Mouse (Mus musculus) inflammation-experienced regulatory T-cells (primary cell): Measurements from ENCODE around the gene Chmp1a. TPM values are rescaled to one million over a fixed set of nuclear protein-coding genes. Genes with fewer than 3 reads are reported as not detected.

Experiments used
- polyA plus RNA-seq, 2 experiments: library from polyadenylated mRNA; unstranded; fragments of 100-300 nt; shearing (Covaris generic); gene quantifications; one replicate each; pipeline ENCODE4 v1.2.1; 2017

Gene Chmp1a
- polyA plus RNA-seq, result 100 to 1,000 TPM; 175 to 188 TPM

DNA sequence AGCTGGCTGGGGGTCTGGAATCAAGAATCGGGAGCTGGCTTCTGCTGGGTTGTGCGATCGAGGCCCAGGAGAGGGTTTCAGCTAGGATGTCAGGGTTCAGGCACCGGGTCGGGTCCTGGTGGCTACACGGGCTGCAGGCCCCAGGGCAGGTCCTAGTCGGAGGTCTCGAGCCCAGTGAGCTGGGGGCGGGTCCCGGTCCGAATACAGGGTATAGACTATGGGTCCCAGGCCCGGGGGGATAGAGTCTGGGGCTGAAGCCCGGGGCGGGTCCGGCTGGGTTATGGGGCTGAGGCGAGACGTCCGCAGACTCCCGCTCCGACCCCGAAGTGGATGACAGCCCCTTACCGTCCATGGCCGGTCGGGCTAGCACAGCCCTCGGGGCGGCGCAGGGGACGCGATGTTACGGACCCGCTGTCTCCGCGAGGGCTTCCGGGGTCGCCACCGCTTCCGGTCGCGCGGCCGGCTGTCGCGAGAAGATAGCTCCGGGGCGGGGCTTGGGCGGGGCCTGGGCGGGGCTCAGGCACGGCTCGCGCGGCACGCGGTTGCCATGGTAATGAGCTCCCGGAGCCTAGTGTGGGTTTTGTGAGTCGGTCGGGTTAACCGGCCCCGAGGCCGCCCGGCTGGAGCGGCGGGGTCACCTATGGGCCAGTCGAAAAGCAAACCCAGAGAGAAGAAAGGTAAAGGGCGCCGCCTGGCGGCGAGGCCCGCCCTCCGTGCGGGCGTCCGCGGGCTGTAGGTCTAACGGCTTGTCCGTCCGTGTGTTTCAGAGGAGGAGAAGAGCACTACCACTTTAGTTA is at the start of gene Chmp1a, which contains the start of gene Spata33:
Gene Chmp1a, minus strand, starts transcription at position 443 of the 797 bp plus-strand sequence.
Gene Spata33, plus strand, starts transcription at position 512 of the 797 bp plus-strand sequence.

DNA sequence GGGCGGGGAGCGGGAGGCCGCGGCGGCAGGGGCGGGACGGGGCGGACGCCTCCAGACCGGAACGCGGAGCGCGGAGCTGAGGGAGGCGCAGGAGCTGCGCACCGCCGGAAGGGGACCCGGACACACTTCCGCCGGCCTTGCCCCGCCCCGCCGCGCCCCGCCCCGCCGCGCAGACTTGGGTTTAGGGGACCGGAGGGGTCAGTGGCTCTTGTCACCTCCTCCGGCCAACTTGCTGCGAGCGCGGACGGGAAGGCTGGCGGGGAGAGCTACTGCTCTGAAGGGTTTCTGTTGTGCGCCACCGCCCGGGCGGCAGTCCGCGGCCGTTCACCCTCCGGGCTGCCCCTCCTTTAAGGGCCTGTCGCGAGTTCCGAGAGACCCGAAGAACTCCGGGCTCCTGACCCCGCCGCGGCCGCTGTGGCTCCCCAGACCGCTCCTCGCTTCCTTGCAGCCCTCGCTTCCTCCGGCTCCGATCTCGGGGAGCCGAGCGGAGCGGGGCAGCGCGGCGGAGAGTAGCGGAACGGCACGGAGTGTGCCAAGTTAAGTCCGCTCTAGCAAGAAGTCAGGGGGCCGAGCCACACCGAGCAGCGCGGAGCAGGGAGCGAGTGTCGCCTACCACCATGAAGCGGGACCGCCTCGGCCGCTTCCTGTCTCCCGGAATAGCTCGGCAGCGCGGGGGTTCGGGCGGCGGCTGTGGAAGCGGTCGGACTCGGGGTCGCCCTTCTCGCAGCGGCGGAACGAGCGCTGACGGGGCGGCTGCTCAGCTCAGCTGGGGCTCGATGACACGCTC is 41.7 kb upstream of the Chmp1a start, which contains the start of the genes Zfp276 and Vps9d1:
Gene Zfp276, plus strand, starts transcription at position 97 of the 787 bp plus-strand sequence.
Gene Vps9d1, minus strand, starts transcription at position 250 of the 787 bp plus-strand sequence.

DNA sequence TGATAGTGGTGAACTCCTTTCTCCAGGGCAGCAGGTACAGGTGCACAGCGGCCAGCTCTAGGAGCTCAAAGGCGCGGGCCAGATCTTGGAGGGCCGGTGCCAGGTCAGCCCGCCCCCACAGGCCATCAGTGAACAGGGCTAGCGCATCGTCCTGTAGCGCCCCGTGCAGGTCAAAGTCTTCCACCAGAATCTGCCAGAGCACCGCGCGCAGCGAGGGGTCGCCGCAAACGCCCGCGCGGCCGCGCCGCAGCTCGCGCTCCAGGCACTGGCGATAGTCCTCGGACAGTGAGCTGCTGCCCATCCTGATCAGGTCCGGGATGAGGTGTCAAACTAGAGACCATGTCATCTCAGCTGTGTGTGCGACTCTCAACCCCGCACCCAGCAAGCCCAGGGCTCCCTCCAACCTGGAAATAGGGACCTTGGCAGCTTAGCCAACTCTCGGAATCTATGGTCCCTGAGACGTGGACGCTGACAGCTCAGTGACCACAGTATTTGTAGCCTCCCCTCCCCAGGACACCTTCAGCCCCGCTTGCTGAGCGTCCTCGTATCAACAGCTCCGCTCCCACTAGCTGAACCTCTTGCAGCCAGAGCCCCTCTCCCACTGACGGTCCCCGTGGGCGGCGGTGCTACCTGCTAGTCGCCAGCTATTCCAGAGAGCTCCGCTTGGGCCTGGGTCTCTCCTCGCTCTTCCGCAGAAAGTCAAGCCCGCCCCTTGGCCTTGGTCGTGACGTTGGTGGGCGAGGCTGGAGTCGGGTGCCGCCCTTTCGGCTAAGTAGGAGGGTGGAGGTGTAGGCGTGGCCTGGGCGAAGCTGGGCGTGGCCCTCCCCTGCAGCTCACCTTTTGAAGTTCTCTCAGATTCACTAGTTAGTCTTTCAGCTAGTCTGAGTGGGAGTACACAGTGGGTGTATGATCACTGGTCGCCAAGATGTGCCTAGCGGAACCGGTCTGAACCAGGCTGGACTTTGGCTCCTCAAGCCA is 23.2 kb upstream of the Chmp1a start, which contains the start of gene Spata2l:
Gene Spata2l, minus strand, starts transcription at position 714 of the 978 bp plus-strand sequence.

DNA sequence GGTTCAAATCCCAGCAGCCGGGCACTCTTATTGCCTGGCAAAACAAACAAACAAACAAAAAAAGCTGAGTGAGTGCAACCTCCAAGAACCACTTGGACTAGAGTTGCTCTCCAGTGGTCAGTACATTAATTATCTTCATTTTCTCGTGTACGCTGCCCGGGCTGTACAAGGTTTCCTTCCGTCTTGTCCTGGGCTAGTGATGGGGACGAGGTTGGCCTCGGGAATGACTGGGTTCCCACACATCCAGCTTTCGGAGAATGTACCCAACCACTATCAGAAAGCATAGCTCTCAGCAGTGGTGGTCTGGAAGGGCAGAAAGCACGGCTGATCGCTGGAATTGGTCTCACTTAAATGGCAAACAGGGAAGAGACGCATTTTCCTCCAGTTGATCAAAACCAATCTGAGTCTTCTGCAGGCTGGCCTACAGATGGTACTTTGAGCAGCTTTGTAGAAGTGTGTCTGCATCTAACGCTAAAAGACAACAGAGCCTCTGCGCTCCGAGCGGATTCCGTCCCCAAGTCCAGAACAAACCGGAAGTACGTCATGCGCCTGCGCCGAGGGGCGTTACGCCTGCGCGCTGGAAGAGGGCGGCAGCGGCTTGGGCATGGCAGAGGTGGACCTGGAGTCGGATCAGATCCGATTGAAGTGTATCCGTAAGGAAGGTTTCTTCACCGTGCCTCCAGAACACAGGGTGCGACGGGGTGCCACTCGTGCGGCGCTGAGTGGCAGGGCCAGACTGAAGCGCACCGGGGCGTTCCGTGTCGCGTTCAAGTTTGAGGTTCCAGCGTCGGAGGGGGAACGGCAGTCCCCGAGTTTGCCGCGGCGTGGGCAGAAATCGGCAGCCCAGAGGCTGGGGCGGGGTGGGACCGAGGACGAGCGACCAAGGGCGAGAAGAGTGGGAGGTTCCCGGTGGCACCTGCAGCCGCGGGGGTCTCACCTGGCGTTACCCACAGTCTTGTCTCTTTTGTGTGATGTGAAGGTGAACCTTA is 12.0 kb upstream of the Chmp1a start, which contains the start of gene Cdk10:
Gene Cdk10, plus strand, starts transcription at position 565 of the 989 bp plus-strand sequence.

DNA sequence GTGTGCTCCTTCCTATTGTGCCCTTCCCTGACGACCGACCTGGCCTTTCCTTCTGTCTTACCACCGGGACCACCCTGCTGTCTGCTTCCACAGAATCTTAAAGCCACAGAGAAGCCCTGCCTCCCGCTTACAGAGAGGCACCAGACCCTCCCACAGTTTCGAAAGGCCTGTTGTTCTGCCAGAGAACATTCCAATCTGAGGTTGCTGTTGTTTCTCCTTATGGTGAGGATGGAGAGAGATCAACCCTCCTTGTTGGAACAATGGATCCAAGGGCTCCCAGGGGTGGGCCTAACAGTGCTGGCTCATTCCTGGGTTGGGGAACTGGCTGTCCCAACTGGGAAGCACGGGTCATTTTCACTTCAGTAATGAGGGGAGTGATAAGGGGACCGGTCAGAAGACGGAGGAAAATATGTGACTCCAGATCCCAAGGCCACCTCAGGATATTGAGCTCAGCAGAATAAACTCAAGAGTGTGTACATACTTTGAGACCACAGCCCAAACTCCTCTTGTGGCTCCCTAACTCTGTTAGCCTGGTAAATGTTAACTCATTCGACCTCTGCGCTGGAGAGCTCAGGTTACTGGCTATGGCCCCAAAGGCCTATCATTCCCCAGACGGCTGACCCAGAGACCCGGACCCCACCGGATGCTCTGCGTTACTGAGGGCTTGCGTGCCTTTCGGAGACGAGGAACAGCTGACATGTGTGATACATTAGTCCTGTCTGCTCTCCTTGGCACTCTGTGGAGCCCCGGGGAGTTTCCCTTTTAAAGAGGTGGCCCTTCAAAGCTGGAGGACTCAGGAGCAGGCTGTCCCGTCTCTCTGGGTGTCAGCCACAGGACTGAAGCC is 26.8 kb downstream of the Chmp1a start, which contains the start of gene Dpep1:
Gene Dpep1, plus strand, starts transcription at position 677 of the 844 bp plus-strand sequence.

DNA sequence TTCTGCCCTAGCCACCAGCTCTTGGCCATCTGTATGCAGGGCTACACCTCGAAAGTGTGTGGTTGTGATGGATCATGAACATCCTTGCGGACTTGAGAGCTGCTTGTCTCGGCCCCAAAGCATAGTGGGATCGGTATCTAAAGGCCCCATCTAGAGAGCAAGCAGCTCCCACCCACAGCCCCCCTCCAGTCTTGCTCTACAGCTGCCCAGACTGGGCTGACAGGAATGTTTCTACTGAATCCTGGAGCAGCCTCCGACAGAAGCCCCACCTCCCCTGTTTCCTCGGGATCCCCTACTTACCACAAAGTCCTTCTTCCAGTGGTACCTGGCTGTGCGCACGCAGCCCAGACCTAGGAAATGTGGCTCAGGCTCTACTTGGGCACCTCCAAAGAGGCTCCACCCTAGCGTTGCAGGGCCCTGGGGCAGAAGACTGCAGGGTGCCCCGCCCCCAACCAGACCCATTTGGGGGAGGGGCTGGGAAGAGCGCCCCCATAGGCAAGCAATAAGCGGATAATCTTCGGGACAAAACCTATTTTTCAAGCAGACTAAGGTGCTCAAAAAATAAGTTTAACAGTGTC is 54.6 kb downstream of the Chmp1a start, which contains the start of gene Sult5a1:
Gene Sult5a1, minus strand, starts transcription at position 428 of the 578 bp plus-strand sequence.

Other genes with a start within 250 kb of the Chmp1a start
- gene Ankrd11, start 170.5 kb downstream of the Chmp1a start, polyA plus RNA-seq, result 100 to 1,000 TPM; 238 to 239 TPM
- 10 to 100 TPM; 68.7 to 93.1 TPM for gene Spg7, start 149.8 kb downstream of the Chmp1a start, polyA plus RNA-seq
- gene Rpl13, start 110.4 kb downstream of the Chmp1a start, polyA plus RNA-seq, result 100 to 1,000 TPM; 658 to 852 TPM
- 10 to 100 TPM in 1 of 2 experiments, 1 to 10 TPM in 1; 4.6 to 23.6 TPM for gene Cpne7, start 95.4 kb downstream of the Chmp1a start, polyA plus RNA-seq
- gene Sult5a1, start 54.4 kb downstream of the Chmp1a start, polyA plus RNA-seq, result 1 to 10 TPM in 1 of 2 experiments, under 1 TPM in 1; 0.19 to 3.3 TPM
- gene Dpep1, start 26.5 kb downstream of the Chmp1a start, polyA plus RNA-seq, result 1 to 10 TPM in 1 of 2 experiments, under 1 TPM in 1; 0.20 to 1.2 TPM
- gene Spata33, start 69 bp upstream of the Chmp1a start, polyA plus RNA-seq, result 1 to 10 TPM in 1 of 2 experiments, not detected in 1; 2.7 TPM
- gene Cdk10, start 12.1 kb upstream of the Chmp1a start, polyA plus RNA-seq, result 10 to 100 TPM; 20.7 to 36.0 TPM
- gene Spata2l, start 23.5 kb upstream of the Chmp1a start, polyA plus RNA-seq, result 10 to 100 TPM; 11.6 to 15.1 TPM
- gene Zfp276, start 41.4 kb upstream of the Chmp1a start, polyA plus RNA-seq, result 10 to 100 TPM; 36.0 to 52.2 TPM
- gene Vps9d1, start 41.6 kb upstream of the Chmp1a start, polyA plus RNA-seq, result 10 to 100 TPM; 26.5 to 35.1 TPM
- 10 to 100 TPM in 1 of 2 experiments, 1 to 10 TPM in 1; 7.3 to 13.6 TPM for gene Fanca, start 105.8 kb upstream of the Chmp1a start, polyA plus RNA-seq
- gene Spire2, start 120.0 kb upstream of the Chmp1a start, polyA plus RNA-seq, result under 1 TPM in 1 of 2 experiments, not detected in 1; 0.12 TPM
- gene Tcf25, start 161.0 kb upstream of the Chmp1a start, polyA plus RNA-seq, result 100 to 1,000 TPM; 239 to 260 TPM
- 1 to 10 TPM in 1 of 2 experiments, under 1 TPM in 1; 0.23 to 3.6 TPM for gene Mc1r, start 194.3 kb upstream of the Chmp1a start, polyA plus RNA-seq
- gene Tubb3, start 198.7 kb upstream of the Chmp1a start, polyA plus RNA-seq, result 1 to 10 TPM in 1 of 2 experiments, under 1 TPM in 1; 0.36 to 1.8 TPM
- 10 to 100 TPM; 12.2 to 14.4 TPM for gene Def8, start 210.8 kb upstream of the Chmp1a start, polyA plus RNA-seq